Mouse (Mus musculus) urinary bladder, postnatal 14 days (tissue): ENCODE measurements around the gene Tmem246.
A peak's percentile ranks its signal among the peaks of the same experiment; 100 is the strongest.

Experiments
- DNase-seq: peaks from one replicate; pipeline ENCODE4 v3.0.0; 2021; ENCODE audit warnings: low spot score

Gene Tmem246

DNA sequence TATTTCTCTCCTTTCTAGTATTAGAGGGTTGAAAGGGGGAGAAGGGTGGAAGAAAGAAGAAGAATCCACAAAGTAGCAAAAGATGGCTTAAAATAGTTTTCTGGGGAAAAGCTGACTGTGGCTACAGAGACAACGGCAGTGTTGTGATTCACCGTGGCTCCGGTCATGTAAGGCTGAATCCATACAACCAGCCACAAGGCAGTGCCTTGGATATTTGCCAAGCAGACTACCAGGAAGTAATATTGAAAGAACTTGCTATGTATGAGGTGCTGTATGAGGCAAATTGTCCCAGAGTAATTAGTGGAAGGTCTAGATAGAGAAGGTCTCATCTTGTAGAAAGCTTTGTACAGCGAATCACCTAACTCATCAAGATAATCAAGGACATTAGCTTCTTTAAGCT, 25.5 kb downstream of the Tmem246 start:
- DNase-seq = no peak

DNA sequence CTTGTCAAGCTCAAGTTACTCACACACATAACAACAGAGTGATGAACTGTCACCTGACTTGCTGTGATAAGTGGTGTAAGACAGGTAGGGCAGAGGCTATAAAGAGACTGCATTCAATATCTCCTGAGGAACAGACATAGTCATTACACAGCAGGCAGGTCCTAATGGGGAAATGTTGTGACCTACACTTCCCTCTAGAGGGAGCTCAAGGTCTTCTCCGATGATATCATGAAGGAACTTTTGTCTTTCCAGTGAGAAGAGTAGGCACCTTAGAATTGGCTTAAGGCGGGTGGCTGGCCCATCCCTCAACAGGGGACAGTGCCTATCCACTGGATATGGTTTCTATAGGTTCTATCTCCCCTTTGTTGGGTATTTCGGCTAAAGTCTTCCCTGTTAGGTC, 30.1 kb downstream of the Tmem246 start:
- peak; percentile 70 for DNase-seq

DNA sequence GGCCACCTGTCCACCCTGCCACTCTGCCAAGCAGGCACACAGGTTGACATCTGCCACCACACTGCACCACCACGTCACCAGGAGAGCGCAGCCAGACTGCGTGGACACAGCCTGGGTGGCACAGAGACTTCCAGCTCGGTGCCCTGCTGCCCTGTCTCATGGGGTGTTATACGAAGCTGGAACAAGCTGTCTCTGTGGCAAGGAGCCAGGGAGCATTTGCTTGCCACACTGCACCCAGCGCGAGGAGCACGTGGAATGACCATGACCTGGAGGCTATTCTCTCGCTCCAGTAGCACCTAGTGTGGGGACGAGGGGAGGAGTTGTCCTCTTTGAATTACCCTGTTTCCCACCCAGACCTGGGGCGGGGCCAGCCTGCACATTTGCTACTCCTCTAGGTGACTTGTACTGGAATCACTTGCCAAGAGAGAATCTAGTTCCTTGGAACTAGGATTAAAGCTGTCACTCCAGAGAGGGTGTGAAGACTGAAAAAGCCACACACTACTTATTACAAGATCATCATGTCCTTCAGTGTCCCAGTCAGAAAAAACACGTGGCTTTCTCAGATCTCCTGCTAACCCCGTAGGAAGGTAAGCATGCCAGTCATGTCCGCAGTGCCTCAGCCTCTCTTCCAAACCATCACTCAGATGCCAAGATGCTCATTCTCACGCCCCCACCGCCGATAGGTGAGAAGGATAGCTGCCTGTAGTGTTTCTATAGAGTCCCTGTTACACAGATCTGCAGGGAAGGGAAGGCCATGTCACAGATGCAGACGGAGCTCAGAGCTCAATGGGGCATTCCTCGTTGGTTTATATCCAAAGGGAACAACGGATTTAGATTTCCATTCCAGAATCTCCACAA, 37.5 kb downstream of the Tmem246 start:
- DNase-seq = peak; percentile 22

DNA sequence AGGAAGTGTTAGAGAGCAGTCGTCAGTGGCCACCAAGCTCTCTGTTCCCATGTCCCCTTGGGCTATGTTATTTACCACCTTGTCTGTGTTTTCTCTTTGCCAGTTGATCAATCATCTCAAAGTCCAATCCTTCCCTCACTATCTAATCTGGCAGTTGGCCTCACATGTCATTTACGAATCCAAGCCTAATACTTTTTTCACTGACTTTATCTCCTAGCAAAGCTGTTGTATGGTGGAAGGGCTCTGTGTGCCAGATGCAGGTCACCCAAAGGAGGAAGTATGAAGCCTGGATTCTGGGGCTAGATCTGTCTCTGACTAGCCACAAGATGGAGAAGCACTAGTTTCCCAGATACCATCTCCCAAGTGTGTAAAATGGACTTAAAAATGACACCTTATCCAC, 39.5 kb downstream of the Tmem246 start:
- no peak for DNase-seq

DNA sequence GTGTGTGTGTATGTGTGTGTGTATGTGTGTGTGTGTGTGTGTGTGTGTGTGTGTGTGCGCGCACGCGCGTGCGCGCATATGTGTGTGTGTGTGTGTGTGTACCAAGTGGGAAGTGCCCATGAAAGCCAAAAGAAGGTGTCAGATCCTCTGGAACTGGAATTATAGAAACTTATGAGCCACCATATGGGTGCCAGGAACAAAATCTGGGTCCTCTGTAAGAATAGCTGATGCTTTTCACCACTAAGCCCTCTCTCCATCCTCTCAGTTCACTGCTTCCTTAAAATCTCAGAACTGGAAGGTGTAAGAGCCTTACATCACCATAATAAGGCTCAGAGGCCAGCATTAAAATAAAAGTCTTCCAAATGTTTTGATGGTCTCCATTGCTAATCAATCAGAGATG, 40.3 kb downstream of the Tmem246 start:
- no peak for DNase-seq

DNA sequence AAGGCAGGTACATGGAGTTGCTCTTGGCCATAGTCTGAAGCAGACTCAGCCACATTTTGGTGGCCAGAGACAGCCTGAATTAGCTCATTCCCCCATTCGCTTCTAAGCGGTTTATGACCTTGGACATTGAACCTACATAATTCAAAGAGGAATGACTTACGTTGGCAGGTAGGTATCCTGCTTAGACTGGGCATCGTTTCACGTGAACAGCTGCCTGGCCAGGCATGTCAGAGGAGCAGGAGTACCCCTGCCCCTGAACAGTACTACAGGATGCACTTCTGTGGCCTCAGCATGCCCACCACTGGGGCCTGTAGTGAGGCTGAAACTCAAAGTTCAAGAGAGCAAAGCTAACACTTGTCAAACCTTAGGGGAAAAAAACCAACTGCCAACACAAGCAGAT, 44.3 kb downstream of the Tmem246 start:
- DNase-seq = no peak

DNA sequence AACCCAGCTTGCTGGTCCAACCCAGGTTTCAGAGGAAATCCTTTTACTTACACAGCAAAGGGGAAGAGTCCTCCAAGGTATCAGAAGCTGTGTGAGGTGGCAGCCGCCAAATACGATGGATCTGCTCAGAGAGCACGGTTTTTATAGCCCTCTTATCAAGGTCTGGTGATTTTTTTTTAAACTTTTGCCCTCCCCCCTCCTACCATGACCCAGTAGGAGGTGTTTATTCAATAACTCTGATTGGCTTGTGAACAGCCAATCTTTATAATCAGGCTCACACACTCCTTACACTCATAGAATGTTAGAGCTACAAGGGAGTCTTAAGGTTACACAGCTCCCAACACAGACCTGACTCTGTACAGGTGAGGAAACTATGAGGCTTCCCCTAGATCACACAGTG, 48.3 kb downstream of the Tmem246 start, which contains the start of gene Aldob:
Aldob (minus strand) TSS at position 164 of the 400 bp plus-strand sequence.
- DNase-seq = no peak

DNA sequence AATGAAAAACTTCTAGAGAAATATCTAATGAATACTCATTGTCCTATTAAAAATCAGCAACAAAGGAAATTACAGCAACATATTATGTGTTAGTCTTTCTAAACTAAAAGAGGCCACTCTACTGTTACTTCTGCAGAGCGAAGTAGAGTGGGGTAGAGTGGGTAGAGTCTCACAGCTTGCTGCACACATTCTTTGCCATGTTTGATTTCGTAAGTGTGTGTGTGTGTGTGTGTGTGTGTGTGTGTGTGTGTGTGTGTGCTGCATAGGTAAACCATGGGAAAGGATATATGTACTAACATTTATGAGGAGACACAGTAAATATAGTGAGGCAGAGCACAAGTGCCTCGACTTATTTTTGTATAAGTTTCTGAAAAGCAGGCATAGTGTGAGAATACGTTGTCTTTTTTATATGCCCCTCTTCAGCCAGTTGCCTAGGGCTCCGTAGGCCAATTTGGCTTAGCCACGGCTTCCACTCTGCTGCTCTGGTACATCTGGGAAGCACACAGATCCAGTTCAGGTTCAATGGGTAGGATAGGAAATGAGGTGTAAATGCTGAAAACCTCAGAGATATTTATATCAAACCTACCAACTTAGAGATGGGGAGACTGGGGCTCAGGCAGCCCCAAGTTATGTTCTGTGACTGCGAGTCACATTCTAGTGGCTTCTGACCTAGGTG, 50.0 kb downstream of the Tmem246 start:
- DNase-seq = no peak

DNA sequence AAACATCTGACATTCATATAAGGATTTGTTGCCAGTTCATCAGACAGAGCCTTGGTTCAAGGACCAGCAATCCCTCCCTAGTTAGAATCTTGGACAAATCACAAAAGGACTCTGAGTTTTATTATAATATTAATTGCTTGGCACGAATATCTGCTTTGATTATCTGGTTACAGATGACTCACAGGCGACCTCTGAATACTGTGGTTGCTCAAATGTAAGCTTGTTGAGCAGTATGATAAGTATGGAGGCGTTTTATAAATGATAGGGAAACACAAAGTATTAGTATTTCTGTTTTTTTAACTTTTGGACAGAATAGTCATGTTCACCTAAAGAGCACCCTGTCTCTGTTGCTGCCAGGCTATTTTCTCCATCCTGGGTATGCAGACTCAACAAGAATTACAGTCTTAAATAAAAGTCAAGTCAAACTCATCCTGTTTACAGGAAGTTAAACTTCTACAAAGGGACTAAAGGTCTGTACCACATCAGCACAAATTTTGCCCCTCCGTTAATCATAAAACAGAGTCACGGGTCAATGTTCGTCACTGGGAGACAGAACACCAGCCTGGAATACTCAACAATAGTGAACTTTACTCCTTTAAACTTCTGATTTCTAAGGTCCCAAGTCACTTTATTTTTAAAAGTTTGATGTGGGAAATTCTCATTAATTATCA, 50.7 kb downstream of the Tmem246 start:
- DNase-seq = no peak

DNA sequence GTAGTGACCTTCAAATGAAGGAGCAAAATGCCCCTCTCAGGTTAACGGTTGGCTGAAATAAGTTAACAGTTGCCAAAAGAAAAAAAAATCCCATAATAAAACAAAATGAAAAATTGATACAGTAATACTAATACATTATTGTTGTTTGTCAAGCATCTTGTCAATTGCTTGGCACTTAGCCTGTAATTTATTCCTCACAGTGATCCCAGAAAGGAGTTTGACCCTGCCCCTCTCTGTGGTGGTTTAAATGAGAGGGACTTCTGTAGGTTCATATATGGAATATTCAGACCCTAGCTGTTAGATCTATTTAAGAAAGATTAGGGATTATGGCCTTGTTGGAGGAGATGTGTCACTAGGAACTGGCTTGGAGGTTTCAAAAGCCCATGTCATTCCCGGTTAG, 51.6 kb downstream of the Tmem246 start:
- no peak for DNase-seq

DNA sequence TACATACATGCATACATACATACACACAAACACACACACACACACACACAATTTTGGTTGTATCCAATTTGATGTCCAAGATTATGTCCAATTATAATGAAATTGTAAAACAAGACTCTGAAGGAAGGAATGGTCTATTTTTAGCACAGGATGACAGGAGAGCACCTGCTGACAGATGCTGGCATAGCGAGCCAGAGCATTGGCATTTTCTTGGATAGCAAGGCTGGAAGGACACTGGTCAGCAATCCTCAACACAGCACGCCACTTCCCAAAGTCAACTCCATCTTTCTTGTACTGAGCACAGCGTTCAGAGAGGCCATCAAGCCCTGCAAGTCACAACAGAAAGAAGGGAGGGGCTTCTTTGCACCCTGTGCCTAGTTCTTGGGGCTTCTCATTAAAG, 56.7 kb downstream of the Tmem246 start:
- no peak for DNase-seq

DNA sequence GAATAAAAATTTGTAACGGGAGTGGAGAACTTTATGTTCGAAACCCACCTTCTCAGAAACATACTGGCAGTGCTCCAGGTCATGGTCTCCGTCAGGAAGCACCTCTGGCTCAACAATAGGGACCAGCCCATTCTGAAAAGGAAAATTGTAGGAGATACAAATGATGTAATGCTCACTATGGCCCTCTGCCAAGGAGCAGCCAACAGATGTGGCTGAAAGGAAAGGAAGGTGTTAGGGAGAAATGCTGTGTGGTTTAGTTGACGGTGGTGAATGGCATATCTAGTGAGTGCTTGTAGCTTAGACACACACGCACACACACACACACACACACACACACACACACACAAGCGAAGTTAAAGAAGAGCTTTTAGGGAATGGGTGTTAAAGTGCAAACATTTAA, 58.0 kb downstream of the Tmem246 start:
- no peak for DNase-seq

DNA sequence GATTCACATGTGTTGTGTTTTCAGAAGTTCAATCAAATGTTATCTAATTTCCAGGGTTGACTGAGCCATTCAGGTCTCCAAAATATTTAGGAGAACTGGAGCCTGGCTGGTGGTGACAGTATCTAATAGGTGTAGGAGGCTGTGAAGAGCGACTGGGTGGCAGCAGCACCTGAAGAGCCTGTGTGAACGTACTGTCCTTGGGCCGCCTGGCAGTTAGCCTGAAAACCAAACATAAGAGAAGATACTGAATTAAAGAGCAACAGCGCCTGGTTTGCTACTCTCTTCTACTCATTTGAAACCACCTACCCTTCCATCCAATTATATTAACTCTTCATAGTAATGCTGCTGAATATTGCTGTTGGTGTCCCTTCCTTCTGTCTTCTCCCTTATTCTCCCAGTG, 61.0 kb downstream of the Tmem246 start:
- no peak for DNase-seq

DNA sequence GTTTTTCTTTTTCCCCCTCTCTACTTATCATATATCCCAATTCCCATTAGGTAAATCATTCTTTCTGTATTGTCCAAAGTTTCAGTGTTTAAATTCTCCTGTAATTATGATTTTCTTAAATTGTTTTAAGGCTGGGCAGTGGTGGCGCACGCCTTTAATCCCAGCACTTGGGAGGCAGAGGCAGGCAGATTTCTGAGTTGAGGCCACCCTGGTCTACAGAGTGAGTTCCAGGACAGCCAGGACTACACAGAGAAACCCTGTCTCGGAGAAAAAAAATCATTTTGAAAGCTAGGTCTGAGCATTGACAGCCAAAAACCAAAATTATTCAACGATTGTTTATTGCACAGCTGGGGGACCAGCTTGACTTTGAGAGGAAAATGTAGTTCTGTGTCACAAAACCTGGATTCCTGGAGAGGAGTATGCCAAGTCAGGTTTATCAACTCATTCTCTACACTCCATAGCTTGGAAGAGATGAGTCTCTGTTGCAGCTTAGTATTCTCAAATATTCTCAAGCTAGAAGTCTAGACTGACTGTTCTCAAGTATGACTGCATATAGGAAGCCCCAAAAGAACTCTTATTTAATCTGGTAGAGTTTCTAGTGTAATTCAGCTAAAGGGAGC, 61.9 kb downstream of the Tmem246 start:
- DNase-seq = no peak

DNA sequence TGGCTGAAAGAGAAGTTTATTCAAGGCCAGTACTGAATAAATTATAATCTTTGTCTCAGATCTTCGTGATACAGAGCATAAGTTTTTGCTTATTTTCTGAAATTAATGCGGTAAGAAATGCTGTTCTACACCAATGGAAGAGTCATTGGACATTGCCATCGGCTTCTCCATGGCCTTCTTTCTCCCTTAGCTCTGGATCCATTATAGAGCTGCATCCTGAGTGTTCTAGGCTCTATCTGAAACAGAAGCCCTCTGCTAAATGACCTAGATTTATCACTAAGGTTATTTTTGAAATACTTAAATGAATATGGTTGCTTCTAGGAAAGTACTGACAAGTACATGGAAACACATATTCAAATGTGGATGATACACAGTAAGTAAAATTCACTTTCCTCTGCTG, 62.6 kb downstream of the Tmem246 start:
- no peak for DNase-seq
